Mouse (Mus musculus): ENCODE data around the gene Vezt.

Vezt gene

GRCm38 (mm10) chr10:93913525-93913924 is 122.1 kb downstream of the Vezt start:
- in situ Hi-C loops (cut with MboI, MseI), result no loop called here

- in situ Hi-C loops (cut with MboI, MseI), result no loop called here
Measured at GRCm38 (mm10) chr10:93912917-93913316, 122.7 kb downstream of the Vezt start.

- in situ Hi-C loops (cut with MboI, MseI), result no loop called here
Measured at GRCm38 (mm10) chr10:93912136-93912855, 123.3 kb downstream of the Vezt start.

- in situ Hi-C loops (cut with MboI, MseI), result no loop called here
Measured at GRCm38 (mm10) chr10:93911326-93911725, 124.3 kb downstream of the Vezt start.

GRCm38 (mm10) chr10:93909811-93910446 is 125.7 kb downstream of the Vezt start:
- in situ Hi-C loops (cut with MboI, MseI), result no loop called here

GRCm38 (mm10) chr10:93909015-93909414 is 126.6 kb downstream of the Vezt start:
- in situ Hi-C loops (cut with MboI, MseI), result no loop called here

- in situ Hi-C loops (cut with MboI, MseI), result no loop called here
Measured at GRCm38 (mm10) chr10:93908540-93908939, 127.1 kb downstream of the Vezt start.

- in situ Hi-C loops (cut with MboI, MseI), result no loop called here
Measured at GRCm38 (mm10) chr10:93907376-93907775, 128.2 kb downstream of the Vezt start.

GRCm38 (mm10) chr10:93899907-93900306 is 135.7 kb downstream of the Vezt start:
- in situ Hi-C loops (cut with MboI, MseI), result no loop called here

- in situ Hi-C loops (cut with MboI, MseI), result no loop called here
Measured at GRCm38 (mm10) chr10:93899303-93899702, 136.3 kb downstream of the Vezt start.

- in situ Hi-C loops (cut with MboI, MseI), result no loop called here
Measured at GRCm38 (mm10) chr10:93897043-93897646, 138.5 kb downstream of the Vezt start, which contains the start of gene Metap2. TSS of gene Metap2 (minus strand) at chr10:93897093.

- in situ Hi-C loops (cut with MboI, MseI), result no loop called here
Measured at GRCm38 (mm10) chr10:93892551-93892950, 143.1 kb downstream of the Vezt start.

GRCm38 (mm10) chr10:93891031-93891430 is 144.6 kb downstream of the Vezt start:
- in situ Hi-C loops (cut with MboI, MseI), result no loop called here

- in situ Hi-C loops (cut with MboI, MseI), result no loop called here
Measured at GRCm38 (mm10) chr10:93890565-93890964, 145.1 kb downstream of the Vezt start.

GRCm38 (mm10) chr10:93889976-93890375 is 145.6 kb downstream of the Vezt start:
- in situ Hi-C loops (cut with MboI, MseI), result loop anchor here (5.0 kb wide), 1 partner anchor 58 kb away; the partner anchor contains the start of gene Usp44

- in situ Hi-C loops (cut with MboI, MseI), result loop anchor here (5.0 kb wide), 1 partner anchor 57 kb away; the partner anchor contains the start of gene Usp44
Measured at GRCm38 (mm10) chr10:93889579-93889950, 146.1 kb downstream of the Vezt start.

Data from T-helper 1 cell (primary cell).